Mouse (Mus musculus) limb, embryonic 13.5 days (tissue): ENCODE measurements around the gene Htra3. TPM values are rescaled to one million over a fixed set of nuclear protein-coding genes. Genes with fewer than 3 reads are reported as not detected.

Experiments used
- ATAC-seq: fragments of 200-750 bp; cut with Nextera tagmentation; 2 replicates; pipeline ENCODE4 v1.8.0; 2017; ENCODE audit warnings: low read depth, moderate number of reproducible peaks, moderate TSS enrichment; ENCODE audit not compliant: low FRiP score
- H3K27ac ChIP-seq: fragments of 300-500 bp; sonication (generic); 2 replicates; pipeline ENCODE4 v1.5.1; 2015; ENCODE audit warnings: inconsistent platforms, mild to moderate bottlenecking, moderate library complexity
- H3K27me3 ChIP-seq: fragments of 300-500 bp; sonication (generic); 2 replicates; pipeline ENCODE4 v1.6.1; 2015; ENCODE audit warnings: mild to moderate bottlenecking, inconsistent platforms
- H3K36me3 ChIP-seq: fragments of 300-500 bp; sonication (generic); 2 replicates; pipeline ENCODE4 v1.6.1; 2015; ENCODE audit warnings: inconsistent platforms, mild to moderate bottlenecking, moderate library complexity
- H3K4me1 ChIP-seq: fragments of 300-500 bp; sonication (generic); 2 replicates; pipeline ENCODE4 v1.6.1; 2015; ENCODE audit warnings: inconsistent platforms
- H3K4me2 ChIP-seq: fragments of 300-500 bp; sonication (generic); replicated peaks from 2 replicates; pipeline ENCODE4 v1.6.1; 2015; ENCODE audit warnings: inconsistent platforms, mild to moderate bottlenecking, moderate library complexity
- H3K4me3 ChIP-seq: fragments of 300-500 bp; sonication (generic); 2 replicates; pipeline ENCODE4 v1.5.1; 2015; ENCODE audit warnings: moderate library complexity, mild to moderate bottlenecking, inconsistent platforms
- H3K9ac ChIP-seq: fragments of 300-500 bp; sonication (generic); 2 replicates; pipeline ENCODE4 v1.6.1; 2015; ENCODE audit warnings: mild to moderate bottlenecking, inconsistent platforms
- H3K9me3 ChIP-seq: fragments of 300-500 bp; sonication (generic); 2 replicates; pipeline ENCODE4 v1.6.1; 2016; ENCODE audit warnings: inconsistent platforms
- WGBS: fragments of 180-500 bp; shearing (Covaris S2); methylation state at CpG from one replicate; pipeline ENCODE4 v1.1.7; 2015; 5-methylcytosine and 5-hydroxymethylcytosine counted together
- polyA plus RNA-seq: library from polyadenylated mRNA; unstranded; fragments of >200 nt; fragmentation: Nextera tagmentation; extraction: Ambion mirVana; gene quantifications from 2 replicates; pipeline ENCODE4 v1.2.1, GENCODE M21; 2015

Gene Htra3
- polyA plus RNA-seq, 1 experiment from 2014 or later = 20.1 TPM

GRCm38 (mm10) chr5:35717455-35717854, 37.9 kb upstream of the Htra3 start:
- Histone ChIP-seq H3K9ac (no peak overlapping the region), H3K27me3 (no peaks in the 10 kb centered on the region), H3K9me3 (no peaks in the 10 kb centered on the region), H3K27ac (no peak overlapping the region), H3K4me2 (no peak overlapping the region), H3K4me1 (peaks cover 3% of the 10 kb centered on the region), H3K4me3 (no peak overlapping the region), H3K36me3 (no peaks in the 10 kb centered on the region)
- ATAC-seq = no peak
- WGBS = 83% methylated on average over 5 of the region's 5 CpGs

- H3K4me2 ChIP-seq = no peak overlapping the region
- H3K27ac ChIP-seq = no peak overlapping the region
- no peak overlapping the region for H3K4me3 ChIP-seq
- no peaks in the 10 kb centered on the region for H3K27me3 ChIP-seq
- H3K9me3 ChIP-seq = no peaks in the 10 kb centered on the region
- ATAC-seq = peak; percentile 86
- H3K36me3 ChIP-seq = no peaks in the 10 kb centered on the region
- peaks cover 3% of the 10 kb centered on the region for H3K4me1 ChIP-seq
- H3K9ac ChIP-seq = no peak overlapping the region
- WGBS = 52% methylated on average over 13 of the region's 13 CpGs
Observed at GRCm38 (mm10) chr5:35713649-35714354, 34.2 kb upstream of the Htra3 start.

- no peaks in the 10 kb centered on the region for H3K27me3 ChIP-seq
- no peak overlapping the region for H3K9ac ChIP-seq
- H3K4me3 ChIP-seq = no peak overlapping the region
- WGBS = 63% methylated on average over 5 of the region's 5 CpGs
- H3K4me2 ChIP-seq = no peak overlapping the region
- no peak overlapping the region for H3K27ac ChIP-seq
- peaks cover 3% of the 10 kb centered on the region for H3K4me1 ChIP-seq
- ATAC-seq = no peak
- no peaks in the 10 kb centered on the region for H3K9me3 ChIP-seq
- no peaks in the 10 kb centered on the region for H3K36me3 ChIP-seq
Observed at GRCm38 (mm10) chr5:35712517-35712916, 32.9 kb upstream of the Htra3 start.

GRCm38 (mm10) chr5:35710931-35711330, 31.3 kb upstream of the Htra3 start:
- ATAC-seq = no peak
- Histone ChIP-seq H3K4me1 (peaks cover 3% of the 10 kb centered on the region), H3K36me3 (no peaks in the 10 kb centered on the region), H3K4me3 (no peak overlapping the region), H3K9ac (no peak overlapping the region), H3K4me2 (no peak overlapping the region), H3K27me3 (no peaks in the 10 kb centered on the region), H3K27ac (no peak overlapping the region), H3K9me3 (no peaks in the 10 kb centered on the region)
- 67% methylated on average over 3 of the region's 3 CpGs for WGBS

GRCm38 (mm10) chr5:35710481-35710880, 30.9 kb upstream of the Htra3 start:
- Histone ChIP-seq H3K4me1 (peaks cover 3% of the 10 kb centered on the region), H3K27me3 (no peaks in the 10 kb centered on the region), H3K4me3 (no peak overlapping the region), H3K27ac (no peak overlapping the region), H3K4me2 (no peak overlapping the region), H3K9ac (no peak overlapping the region), H3K36me3 (no peaks in the 10 kb centered on the region), H3K9me3 (no peaks in the 10 kb centered on the region)
- ATAC-seq = no peak
- 73% methylated on average over 3 of the region's 3 CpGs for WGBS

GRCm38 (mm10) chr5:35705411-35705810, 25.8 kb upstream of the Htra3 start:
- Histone ChIP-seq H3K9ac (no peak overlapping the region), H3K27ac (no peak overlapping the region), H3K9me3 (no peaks in the 10 kb centered on the region), H3K4me1 (no peaks in the 10 kb centered on the region), H3K4me2 (no peak overlapping the region), H3K36me3 (no peaks in the 10 kb centered on the region), H3K27me3 (no peaks in the 10 kb centered on the region), H3K4me3 (no peak overlapping the region)
- no peak for ATAC-seq
- WGBS = 87% methylated on average over 3 of the region's 3 CpGs

GRCm38 (mm10) chr5:35703814-35704213, 24.2 kb upstream of the Htra3 start:
- Histone ChIP-seq H3K27me3 (no peaks in the 10 kb centered on the region), H3K36me3 (no peaks in the 10 kb centered on the region), H3K4me1 (no peaks in the 10 kb centered on the region), H3K4me3 (no peak overlapping the region), H3K9me3 (no peaks in the 10 kb centered on the region), H3K27ac (no peak overlapping the region), H3K9ac (no peak overlapping the region), H3K4me2 (no peak overlapping the region)
- ATAC-seq = no peak
- WGBS = 93% methylated on average over 4 of the region's 4 CpGs

GRCm38 (mm10) chr5:35703183-35703582, 23.6 kb upstream of the Htra3 start:
- ATAC-seq = no peak
- 83% methylated on average over 8 of the region's 8 CpGs for WGBS
- no peaks in the 10 kb centered on the region for H3K27me3 ChIP-seq
- no peaks in the 10 kb centered on the region for H3K4me1 ChIP-seq
- no peak overlapping the region for H3K9ac ChIP-seq
- no peaks in the 10 kb centered on the region for H3K9me3 ChIP-seq
- H3K27ac ChIP-seq = no peak overlapping the region
- no peaks in the 10 kb centered on the region for H3K36me3 ChIP-seq
- H3K4me2 ChIP-seq = no peak overlapping the region
- no peak overlapping the region for H3K4me3 ChIP-seq

GRCm38 (mm10) chr5:35702582-35703140, 23.1 kb upstream of the Htra3 start:
- no peaks in the 10 kb centered on the region for H3K4me1 ChIP-seq
- no peak overlapping the region for H3K4me2 ChIP-seq
- H3K27ac ChIP-seq = no peak overlapping the region
- ATAC-seq = no peak
- H3K9me3 ChIP-seq = no peaks in the 10 kb centered on the region
- no peaks in the 10 kb centered on the region for H3K27me3 ChIP-seq
- no peak overlapping the region for H3K9ac ChIP-seq
- H3K4me3 ChIP-seq = no peak overlapping the region
- H3K36me3 ChIP-seq = no peaks in the 10 kb centered on the region
- WGBS = 82% methylated on average over 4 of the region's 4 CpGs

- 45% methylated on average over 6 of the region's 6 CpGs for whole genome bisulfite sequencing
- no peak for ATAC-seq
Observed at GRCm38 (mm10) chr5:35701042-35701441, 21.5 kb upstream of the Htra3 start.

GRCm38 (mm10) chr5:35695815-35696214, 16.2 kb upstream of the Htra3 start:
- no peaks in the 10 kb centered on the region for H3K27me3 ChIP-seq
- no peaks in the 10 kb centered on the region for H3K9me3 ChIP-seq
- H3K4me1 ChIP-seq = peaks cover 11% of the 10 kb centered on the region
- no peak overlapping the region for H3K27ac ChIP-seq
- H3K4me3 ChIP-seq = no peak overlapping the region
- ATAC-seq = no peak
- no peak overlapping the region for H3K9ac ChIP-seq
- no peak overlapping the region for H3K4me2 ChIP-seq
- no peaks in the 10 kb centered on the region for H3K36me3 ChIP-seq
- 21% methylated on average over 5 of the region's 5 CpGs for WGBS

More at GRCm38 (mm10) chr5:35701042-35701441, 21.5 kb upstream of the Htra3 start:
- Histone ChIP-seq H3K4me3 (no peak overlapping the region), H3K9ac (no peak overlapping the region), H3K4me2 (no peak overlapping the region), H3K27me3 (no peaks in the 10 kb centered on the region), H3K36me3 (no peaks in the 10 kb centered on the region), H3K9me3 (no peaks in the 10 kb centered on the region), H3K27ac (no peak overlapping the region), H3K4me1 (no peaks in the 10 kb centered on the region)

GRCm38 (mm10) chr5:35693638-35694037, 14.1 kb upstream of the Htra3 start:
- WGBS = 61% methylated on average over 4 of the region's 4 CpGs

GRCm38 (mm10) chr5:35691246-35691645, 11.7 kb upstream of the Htra3 start:
- H3K27me3 ChIP-seq = no peaks in the 10 kb centered on the region
- no peaks in the 10 kb centered on the region for H3K9me3 ChIP-seq
- H3K4me1 ChIP-seq = peaks cover 44% of the 10 kb centered on the region
- no peak overlapping the region for H3K9ac ChIP-seq
- no peak for ATAC-seq
- no peak overlapping the region for H3K27ac ChIP-seq
- H3K4me2 ChIP-seq = no peak overlapping the region
- no peak overlapping the region for H3K4me3 ChIP-seq
- whole genome bisulfite sequencing = 35% methylated on average over 11 of the region's 11 CpGs
- no peaks in the 10 kb centered on the region for H3K36me3 ChIP-seq

More at GRCm38 (mm10) chr5:35693638-35694037, 14.1 kb upstream of the Htra3 start:
- peaks cover 26% of the 10 kb centered on the region for H3K4me1 ChIP-seq
- H3K36me3 ChIP-seq = no peaks in the 10 kb centered on the region
- no peak overlapping the region for H3K4me2 ChIP-seq
- H3K27ac ChIP-seq = no peak overlapping the region
- H3K27me3 ChIP-seq = no peaks in the 10 kb centered on the region
- no peaks in the 10 kb centered on the region for H3K9me3 ChIP-seq
- no peak overlapping the region for H3K9ac ChIP-seq
- no peak for ATAC-seq
- H3K4me3 ChIP-seq = no peak overlapping the region
